Mouse (Mus musculus): ENCODE data around the gene Hspd1. TPM values are rescaled to one million over a fixed set of nuclear protein-coding genes. Genes with fewer than 3 reads are reported as not detected.
"Not testable (repeated sequence)": the region's sequence is repeated elsewhere in the genome, so short reads cannot be mapped to it uniquely, and the experiment has no call there.

Gene Hspd1
- 245 and 256 TPM in 2 replicates for polyA plus RNA-seq (2015; fragmentation: Nextera tagmentation; extraction: Ambion mirVana)

DNA sequence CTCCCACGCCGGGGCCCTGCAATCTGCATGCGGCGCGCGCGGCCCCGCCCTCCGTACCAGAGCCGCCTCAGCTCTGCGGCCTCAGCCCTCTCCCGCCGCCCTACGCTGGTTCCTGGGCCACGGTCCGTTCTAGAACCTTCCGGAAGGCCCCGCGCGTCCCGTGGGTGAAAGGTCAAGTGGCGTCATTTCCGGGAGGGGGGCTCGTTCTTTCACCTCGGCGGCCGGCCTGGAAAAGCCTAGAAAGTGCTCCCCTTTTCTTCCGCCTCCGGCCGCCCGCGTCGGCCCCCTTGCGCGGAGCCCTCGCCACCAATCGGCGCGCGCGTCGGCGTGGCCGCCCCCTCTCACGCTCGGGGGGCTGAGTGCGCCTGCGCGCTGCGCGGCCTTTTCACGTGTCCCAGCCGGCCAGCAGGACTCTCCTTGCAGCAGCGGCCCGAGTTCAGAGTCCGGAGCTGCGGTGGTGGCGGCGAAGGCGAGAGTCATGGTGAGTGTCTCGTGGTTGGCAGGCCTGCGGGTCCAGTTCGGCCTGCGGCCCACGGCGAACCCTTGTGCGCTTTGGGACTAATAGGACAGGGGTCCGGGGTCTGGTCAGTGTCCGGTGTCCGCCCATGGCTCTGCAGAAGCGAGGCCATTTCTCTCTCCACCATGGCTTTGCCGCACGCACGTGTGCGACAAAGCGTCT lies at the start of gene Hspd1, which contains the start of gene Hspe1:
Hspd1 (minus strand) TSS at position 312 of the 679 bp plus-strand sequence.
Hspe1 (plus strand) TSS at position 201 of the 679 bp plus-strand sequence.
- Histone ChIP-seq H3K36me3 (replicated peaks) (peaks cover 40% of the 10 kb centered on the region), H3K4me2 (peak within 1 kb of the TSS; percentile 99), H3K27ac (replicated peaks) (peak within 1 kb of the TSS; percentile 95), H3K9me3 (replicated peaks) (no peaks in the 10 kb centered on the region), H3K27me3 (no peaks in the 10 kb centered on the region), H3K9ac (peak within 1 kb of the TSS; percentile 93), H3K4me1 (replicated peaks) (peaks cover 70% of the 10 kb centered on the region), H3K4me3 (replicated peaks) (peak within 1 kb of the TSS; percentile 93)
- ATAC-seq (ENCODE audit: insufficient read depth), result peak; percentile 91
- under 1% methylated on average over 68 of the region's 76 CpGs for WGBS (ENCODE audit: insufficient replicate concordance)

DNA sequence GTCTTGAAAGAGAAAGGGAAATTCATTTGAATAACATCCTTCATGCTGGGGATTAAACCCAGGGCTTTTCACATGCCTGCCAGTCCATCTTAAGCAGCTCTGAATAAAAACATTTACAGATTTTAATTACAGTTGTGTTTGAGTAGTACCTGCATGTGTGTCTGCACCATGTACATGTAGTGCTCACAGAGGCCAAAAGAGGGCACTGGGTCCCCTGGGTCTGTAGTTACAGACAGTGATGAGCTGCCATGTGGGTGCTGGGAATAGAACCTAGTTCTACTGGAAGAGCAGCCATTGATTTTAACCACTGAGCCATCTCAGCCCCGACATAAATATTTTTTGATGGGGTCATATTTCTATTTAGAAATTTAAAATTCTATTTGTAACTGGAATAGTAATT lies 47.8 kb upstream of the Hspd1 start:
- Histone ChIP-seq H3K4me3 (replicated peaks) (no peak overlapping the region), H3K27ac (replicated peaks) (no peak overlapping the region), H3K9me3 (replicated peaks) (no peaks in the 10 kb centered on the region), H3K27me3 (no peaks in the 10 kb centered on the region), H3K9ac (no peak overlapping the region), H3K4me1 (replicated peaks) (peaks cover 15% of the 10 kb centered on the region), H3K4me2 (no peak overlapping the region), H3K36me3 (replicated peaks) (peaks cover 27% of the 10 kb centered on the region)
- WGBS (ENCODE audit: insufficient replicate concordance), result 89% methylated on average over 1 of the region's 1 CpGs
- no peak for ATAC-seq (ENCODE audit: insufficient read depth)

DNA sequence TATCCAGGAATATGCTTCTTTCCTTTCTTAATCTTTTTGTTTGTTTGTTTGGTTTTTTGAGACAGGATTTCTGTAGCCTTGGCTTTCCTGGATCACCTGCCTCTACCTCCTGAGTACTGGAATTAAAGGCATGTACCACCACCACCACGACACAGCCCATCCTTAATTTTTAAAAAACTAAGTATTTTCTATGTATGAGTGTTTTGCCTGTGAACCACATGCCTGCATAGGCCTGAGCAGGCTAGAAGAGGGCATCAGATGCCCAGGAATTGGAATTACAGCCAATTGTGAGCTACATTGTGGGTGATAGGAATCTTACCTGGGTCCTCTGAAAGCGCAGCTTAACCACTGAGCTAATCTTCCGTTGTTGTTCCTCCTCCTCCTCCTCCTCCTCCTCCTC lies 46.3 kb upstream of the Hspd1 start:
- no peak overlapping the region for H3K4me3 ChIP-seq (replicated peaks)
- peaks cover 30% of the 10 kb centered on the region for H3K4me1 ChIP-seq (replicated peaks)
- no peak overlapping the region for H3K4me2 ChIP-seq
- no peaks in the 10 kb centered on the region for H3K27me3 ChIP-seq
- peaks cover 15% of the 10 kb centered on the region for H3K36me3 ChIP-seq (replicated peaks)
- H3K27ac ChIP-seq (replicated peaks), result no peak overlapping the region
- H3K9ac ChIP-seq, result no peak overlapping the region
- ATAC-seq (ENCODE audit: insufficient read depth), result no peak
- 83% methylated on average over 3 of the region's 3 CpGs for whole genome bisulfite sequencing (ENCODE audit: insufficient replicate concordance)
- no peaks in the 10 kb centered on the region for H3K9me3 ChIP-seq (replicated peaks)

- Histone ChIP-seq H3K9me3 (replicated peaks) (no peaks in the 10 kb centered on the region), H3K4me2 (0 out of 2 replicates have a peak overlapping the region, but pooled peaks have one; percentile 21), H3K27me3 (no peaks in the 10 kb centered on the region), H3K36me3 (replicated peaks) (peaks cover 12% of the 10 kb centered on the region), H3K4me1 (replicated peaks) (peaks cover 30% of the 10 kb centered on the region), H3K4me3 (replicated peaks) (no peak overlapping the region), H3K27ac (replicated peaks) (no peak overlapping the region), H3K9ac (no peak overlapping the region)
- no peak for ATAC-seq (ENCODE audit: insufficient read depth)
- 70% methylated on average over 2 of the region's 2 CpGs for WGBS (ENCODE audit: insufficient replicate concordance)
These were observed 45.1 kb upstream of the Hspd1 start for GRCm38 (mm10) chr1:55133173-55133572.

- no peaks in the 10 kb centered on the region for H3K27me3 ChIP-seq
- H3K9ac ChIP-seq, result peak overlapping the region; percentile 97
- H3K27ac ChIP-seq (replicated peaks), result peak overlapping the region; percentile 97; the same call in 1 of the 2 replicates
- H3K36me3 ChIP-seq (replicated peaks), result peaks cover 9% of the 10 kb centered on the region; the same call in 1 of the 2 replicates
- H3K4me1 ChIP-seq (replicated peaks), result peaks cover 30% of the 10 kb centered on the region
- ATAC-seq (ENCODE audit: insufficient read depth), result no peak
- H3K4me2 ChIP-seq, result peak overlapping the region; percentile 78
- H3K9me3 ChIP-seq (replicated peaks), result no peaks in the 10 kb centered on the region
- whole genome bisulfite sequencing (ENCODE audit: insufficient replicate concordance), result 45% methylated on average over 4 of the region's 4 CpGs
- H3K4me3 ChIP-seq (replicated peaks), result peak overlapping the region; percentile 100
These were observed 44.3 kb upstream of the Hspd1 start for GRCm38 (mm10) chr1:55132308-55132707.

DNA sequence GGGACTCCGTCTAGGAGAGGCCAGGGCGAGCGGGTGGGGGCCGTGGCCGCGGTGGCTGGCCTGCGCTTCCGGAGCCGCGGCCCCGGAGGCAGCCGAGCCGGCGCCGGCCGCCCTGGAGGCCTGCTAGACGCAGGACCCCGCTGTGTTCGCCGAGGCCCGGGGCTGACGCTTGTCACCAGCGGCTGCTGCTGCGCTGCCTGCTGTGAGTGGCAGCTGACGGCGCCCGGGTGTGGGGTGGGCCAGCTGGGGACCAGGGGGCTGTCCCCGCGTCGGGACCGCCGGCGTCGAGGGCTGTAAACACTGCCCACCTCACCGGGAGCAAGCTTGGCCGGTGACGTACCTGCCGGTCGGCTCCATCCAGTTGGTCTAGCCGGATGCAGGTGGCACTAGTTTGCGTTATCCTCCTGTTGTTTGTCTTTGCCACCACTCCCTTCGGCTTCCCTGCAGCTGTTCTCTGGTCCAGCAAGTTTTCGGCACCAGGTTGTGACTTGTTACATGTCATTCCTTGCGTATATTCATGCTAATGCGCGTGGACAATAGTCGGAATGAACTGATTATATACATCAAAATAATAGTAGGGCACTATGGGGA lies 43.5 kb upstream of the Hspd1 start:
- Histone ChIP-seq H3K4me1 (replicated peaks) (peaks cover 30% of the 10 kb centered on the region), H3K9ac (peak overlapping the region; percentile 97), H3K27me3 (no peaks in the 10 kb centered on the region), H3K36me3 (replicated peaks) (peaks cover 9% of the 10 kb centered on the region; the same call in 1 of the 2 replicates), H3K4me2 (peak overlapping the region; percentile 78), H3K9me3 (replicated peaks) (no peaks in the 10 kb centered on the region), H3K27ac (replicated peaks) (peak overlapping the region; percentile 97), H3K4me3 (replicated peaks) (peak overlapping the region; percentile 100)
- WGBS (ENCODE audit: insufficient replicate concordance), result 0% methylated on average over 47 of the region's 47 CpGs
- peak; percentile 77 for ATAC-seq (ENCODE audit: insufficient read depth)

- WGBS (ENCODE audit: insufficient replicate concordance), result under 1% methylated on average over 42 of the region's 42 CpGs
- no peaks in the 10 kb centered on the region for H3K27me3 ChIP-seq
- peak within 1 kb of the TSS; percentile 82 for H3K4me2 ChIP-seq
- ATAC-seq (ENCODE audit: insufficient read depth), result peak; percentile 95
- H3K27ac ChIP-seq (replicated peaks), result peak within 1 kb of the TSS; percentile 97
- H3K36me3 ChIP-seq (replicated peaks), result peaks cover 9% of the 10 kb centered on the region; the same call in 1 of the 2 replicates
- peak within 1 kb of the TSS; percentile 100 for H3K4me3 ChIP-seq (replicated peaks)
- H3K9ac ChIP-seq, result peak within 1 kb of the TSS; percentile 97
- H3K9me3 ChIP-seq (replicated peaks), result no peaks in the 10 kb centered on the region
- H3K4me1 ChIP-seq (replicated peaks), result peaks cover 30% of the 10 kb centered on the region
These were observed 42.9 kb upstream of the Hspd1 start, which contains the start of gene Mob4 for GRCm38 (mm10) chr1:55130943-55131401. Mob4 (plus strand) TSS chr1:55131231.

DNA sequence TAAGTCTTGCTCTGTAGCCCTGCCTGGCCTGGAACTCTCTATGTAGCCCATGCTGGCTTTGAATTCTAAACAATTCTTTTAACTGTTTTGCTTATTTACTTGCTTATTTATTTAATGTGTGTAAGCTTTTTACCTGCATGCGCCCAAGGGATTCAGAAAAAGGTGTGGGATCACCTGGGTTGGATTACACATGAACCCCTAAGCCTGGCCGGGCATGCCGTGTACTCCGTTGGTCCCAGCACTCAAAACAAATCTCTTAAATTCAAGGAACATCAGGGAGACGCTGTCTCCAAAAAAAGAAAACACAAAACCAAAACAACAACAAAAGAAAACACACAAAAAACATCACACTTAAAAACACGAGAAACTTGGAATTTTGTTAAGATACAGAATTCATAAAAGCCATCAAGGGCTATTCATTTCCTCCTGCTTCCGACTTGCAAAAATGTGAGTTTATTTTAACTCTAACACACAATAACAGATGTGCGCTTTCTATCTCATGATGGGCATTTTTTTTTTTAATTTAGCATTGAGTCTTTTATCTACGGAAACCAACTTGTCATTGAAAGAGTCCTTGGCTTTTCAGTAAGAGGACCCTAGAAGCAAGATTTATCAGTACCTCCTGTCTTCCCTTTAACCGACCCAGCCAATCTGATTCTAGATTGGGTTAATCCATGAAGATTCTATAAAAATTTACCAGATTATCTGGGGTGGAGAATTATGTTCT lies 42.3 kb upstream of the Hspd1 start:
- Histone ChIP-seq H3K27ac (replicated peaks) (peak overlapping the region; percentile 97), H3K4me2 (peak overlapping the region; percentile 82), H3K4me1 (replicated peaks) (peaks cover 30% of the 10 kb centered on the region), H3K36me3 (replicated peaks) (peaks cover 4% of the 10 kb centered on the region; the same call in 1 of the 2 replicates), H3K27me3 (no peaks in the 10 kb centered on the region), H3K9ac (peak overlapping the region; percentile 54), H3K9me3 (replicated peaks) (no peaks in the 10 kb centered on the region), H3K4me3 (replicated peaks) (peak overlapping the region; percentile 100)
- 48% methylated on average over 10 of the region's 10 CpGs for WGBS (ENCODE audit: insufficient replicate concordance)
- no peak for ATAC-seq (ENCODE audit: insufficient read depth)

DNA sequence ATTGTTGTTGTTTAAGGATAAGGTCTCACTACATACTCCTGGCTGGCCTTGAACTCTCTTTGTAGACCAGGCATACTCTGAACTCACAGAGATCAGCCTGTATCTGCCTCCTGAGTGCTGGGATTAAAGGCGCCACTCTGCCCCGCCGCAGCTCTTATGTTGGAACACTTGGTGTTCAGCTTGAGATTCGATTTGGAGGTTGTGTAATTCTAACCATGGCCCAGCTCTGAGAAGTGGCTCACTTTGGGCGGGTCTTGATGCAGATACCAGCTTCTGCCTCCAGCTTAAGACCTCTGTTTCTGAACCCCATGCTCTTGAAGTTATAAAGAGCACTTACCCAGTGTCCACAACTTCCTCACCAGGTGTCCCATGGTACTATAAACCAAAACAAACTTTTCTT lies 41.7 kb upstream of the Hspd1 start:
- 65% methylated on average over 5 of the region's 5 CpGs for WGBS (ENCODE audit: insufficient replicate concordance)
- peaks cover 4% of the 10 kb centered on the region; the same call in 1 of the 2 replicates for H3K36me3 ChIP-seq (replicated peaks)
- peak overlapping the region; percentile 82; the same call in 1 of the 2 replicates for H3K4me2 ChIP-seq
- H3K27ac ChIP-seq (replicated peaks), result 0 out of 2 replicates have a peak overlapping the region, but pooled peaks have one; percentile 97
- no peak overlapping the region; the same call in 1 of the 2 replicates for H3K4me3 ChIP-seq (replicated peaks)
- no peak for ATAC-seq (ENCODE audit: insufficient read depth)
- H3K27me3 ChIP-seq, result no peaks in the 10 kb centered on the region
- no peak overlapping the region for H3K9ac ChIP-seq
- H3K4me1 ChIP-seq (replicated peaks), result peaks cover 30% of the 10 kb centered on the region
- no peaks in the 10 kb centered on the region for H3K9me3 ChIP-seq (replicated peaks)

- H3K27me3 ChIP-seq; H3K27ac ChIP-seq (replicated peaks); H3K4me2 ChIP-seq; H3K4me3 ChIP-seq (replicated peaks); H3K4me1 ChIP-seq (replicated peaks); H3K9ac ChIP-seq; ATAC-seq (ENCODE audit: insufficient read depth); H3K9me3 ChIP-seq (replicated peaks); H3K36me3 ChIP-seq (replicated peaks): not testable (repeated sequence)
- 84% methylated on average over 2 of the region's 2 CpGs for WGBS (ENCODE audit: insufficient replicate concordance)
These were observed 36.1 kb upstream of the Hspd1 start for GRCm38 (mm10) chr1:55124136-55124535.

Data from liver, embryonic 15.5 days (tissue).